Mouse (Mus musculus) megakaryocyte-erythroid progenitor cell, adult 5-6 weeks (primary cell): ENCODE measurements at regions not wholly inside any gene's neighbourhood (a gene's known extent, or its start where the extent isn't known, plus 50 kb on each side); places are given as distances from the start of the nearest gene placed in this dataset.

Experiments
- ATAC-seq: replicated peaks from 2 replicates; pipeline ENCODE4 v1.8.0; 2016; ENCODE audit warnings: mild to moderate bottlenecking, inconsistent platforms; ENCODE audit not compliant: severe bottlenecking, poor library complexity, low FRiP score, low TSS enrichment

GRCm38 (mm10) chr2:137501236-137501635 lies 384.8 kb upstream of the Jag1 start:
- ATAC-seq = no peak

- ATAC-seq = no peak
Measured at GRCm38 (mm10) chr2:137497616-137498015, 381.2 kb upstream of the Jag1 start.

GRCm38 (mm10) chr2:137493600-137493999 lies 377.2 kb upstream of the Jag1 start:
- no peak for ATAC-seq

GRCm38 (mm10) chr2:137489181-137489682 lies 372.8 kb upstream of the Jag1 start:
- no peak for ATAC-seq

- no peak for ATAC-seq
Measured at GRCm38 (mm10) chr2:137468769-137469168, 352.3 kb upstream of the Jag1 start.

GRCm38 (mm10) chr2:137457061-137457753 lies 340.8 kb upstream of the Jag1 start:
- ATAC-seq = no peak

GRCm38 (mm10) chr2:137456436-137456835 lies 340.0 kb upstream of the Jag1 start:
- ATAC-seq = no peak

- no peak for ATAC-seq
Measured at GRCm38 (mm10) chr2:137446919-137447318, 330.5 kb upstream of the Jag1 start.

GRCm38 (mm10) chr2:137437741-137438140 lies 321.3 kb upstream of the Jag1 start:
- ATAC-seq = no peak

GRCm38 (mm10) chr2:137436161-137436560 lies 319.7 kb upstream of the Jag1 start:
- ATAC-seq = no peak

GRCm38 (mm10) chr2:137422656-137423055 lies 306.2 kb upstream of the Jag1 start:
- no peak for ATAC-seq

- ATAC-seq = no peak
Measured at GRCm38 (mm10) chr2:137419678-137420077, 303.2 kb upstream of the Jag1 start.

- no peak for ATAC-seq
Measured at GRCm38 (mm10) chr2:137417691-137418090, 301.2 kb upstream of the Jag1 start.

- no peak for ATAC-seq
Measured at GRCm38 (mm10) chr2:137413432-137413831, 297.0 kb upstream of the Jag1 start.

- ATAC-seq = no peak
Measured at GRCm38 (mm10) chr2:137409611-137410010, 293.2 kb upstream of the Jag1 start.

GRCm38 (mm10) chr2:137408294-137408693 lies 291.9 kb upstream of the Jag1 start:
- ATAC-seq = no peak

- no peak for ATAC-seq
Measured at GRCm38 (mm10) chr2:137393486-137393885, 277.0 kb upstream of the Jag1 start.

GRCm38 (mm10) chr2:137379816-137380215 lies 263.4 kb upstream of the Jag1 start:
- ATAC-seq = no peak

- ATAC-seq = no peak
Measured at GRCm38 (mm10) chr2:137375346-137375745, 258.9 kb upstream of the Jag1 start.

- no peak for ATAC-seq
Measured at GRCm38 (mm10) chr2:137371062-137371461, 254.6 kb upstream of the Jag1 start.

- no peak for ATAC-seq
Measured at GRCm38 (mm10) chr2:137363006-137363405, 246.6 kb upstream of the Jag1 start.
